Mouse (Mus musculus) testis, adult 2 months (tissue): Measurements from ENCODE around the gene Tcirg1.

Experiments used
- CTCF ChIP-seq: fragments of 200-500 bp; IDR thresholded peaks from 2 replicates; pipeline ENCODE4 v1.5.1; 2012; ENCODE audit warnings: low read depth, mild to moderate bottlenecking, inconsistent platforms, low read length, moderate library complexity; ENCODE audit not compliant: control insufficient read depth, insufficient read depth, insufficient replicate concordance
- POLR2A ChIP-seq: fragments of 200-500 bp; IDR thresholded peaks from 2 replicates; pipeline ENCODE4 v1.6.1; 2012; ENCODE audit warnings: low read depth, mild to moderate bottlenecking, inconsistent platforms, low read length, moderate library complexity; ENCODE audit not compliant: control insufficient read depth

DNA sequence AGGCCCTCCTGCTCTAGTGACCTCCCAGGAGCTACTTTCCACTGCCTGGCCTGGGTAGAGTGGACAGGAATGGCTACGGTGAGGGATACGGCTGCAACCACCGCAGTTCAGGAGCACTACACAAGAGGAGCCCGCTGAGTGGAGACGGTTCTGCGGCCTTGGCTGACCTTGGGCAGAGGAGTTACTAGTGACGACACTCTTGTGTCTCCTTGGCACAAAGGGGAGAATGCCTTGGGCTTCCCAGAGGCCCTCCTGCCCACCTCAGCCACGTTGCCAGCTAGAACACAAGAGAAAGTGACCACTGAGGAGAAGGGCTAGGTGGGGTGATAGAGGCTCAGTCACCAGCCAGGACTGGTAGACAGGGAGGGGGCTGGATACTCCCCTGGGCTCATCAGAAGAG lies 17.3 kb upstream of the Tcirg1 start:
- TF ChIP-seq CTCF (no peak), POLR2A (no peak)
